Mouse (Mus musculus): ENCODE measurements around the gene Gpr37l1.

Gene Gpr37l1

GRCm38 (mm10) chr1:135146946-135147701 lies 20.4 kb downstream of the Gpr37l1 start:
- DNase-seq: peak; percentile 82 to 86

- peak; percentile 91 to 94 for DNase-seq
Observed at GRCm38 (mm10) chr1:135146077-135146945, 21.2 kb downstream of the Gpr37l1 start, which contains the start of gene Arl8a. TSS of gene Arl8a (plus strand) at chr1:135146824.

- no peak for DNase-seq
Observed at GRCm38 (mm10) chr1:135143940-135144339, 23.5 kb downstream of the Gpr37l1 start.

GRCm38 (mm10) chr1:135142452-135142851 lies 25.0 kb downstream of the Gpr37l1 start:
- no peak for DNase-seq

GRCm38 (mm10) chr1:135139906-135140305 lies 27.6 kb downstream of the Gpr37l1 start:
- DNase-seq: no peak

- DNase-seq: peak; percentile 85 to 86
Observed at GRCm38 (mm10) chr1:135136500-135136899, 31.0 kb downstream of the Gpr37l1 start.

GRCm38 (mm10) chr1:135135111-135135787 lies 32.2 kb downstream of the Gpr37l1 start:
- no peak for DNase-seq

GRCm38 (mm10) chr1:135133678-135134435 lies 33.6 kb downstream of the Gpr37l1 start:
- DNase-seq: no peak

GRCm38 (mm10) chr1:135132893-135133369 lies 34.5 kb downstream of the Gpr37l1 start:
- no peak for DNase-seq

- peak; percentile 66 to 83 for DNase-seq
Observed at GRCm38 (mm10) chr1:135132473-135132872, 35.0 kb downstream of the Gpr37l1 start, which contains the start of gene Ptpn7. TSS of gene Ptpn7 (plus strand) at chr1:135132700.

- peak in 1 of 2 experiments; percentile 11 for DNase-seq
Observed at GRCm38 (mm10) chr1:135131560-135131959, 35.9 kb downstream of the Gpr37l1 start.

GRCm38 (mm10) chr1:135131034-135131433 lies 36.4 kb downstream of the Gpr37l1 start:
- DNase-seq: no peak

GRCm38 (mm10) chr1:135130376-135131018 lies 37.0 kb downstream of the Gpr37l1 start:
- DNase-seq: no peak

- DNase-seq: no peak
Observed at GRCm38 (mm10) chr1:135129543-135130183, 37.8 kb downstream of the Gpr37l1 start.

- DNase-seq: no peak
Observed at GRCm38 (mm10) chr1:135128986-135129385, 38.5 kb downstream of the Gpr37l1 start.

GRCm38 (mm10) chr1:135128011-135128441 lies 39.5 kb downstream of the Gpr37l1 start:
- DNase-seq: no peak

- no peak for DNase-seq
Observed at GRCm38 (mm10) chr1:135126443-135127027, 40.9 kb downstream of the Gpr37l1 start.

- peak; percentile 62 to 80 for DNase-seq
Observed at GRCm38 (mm10) chr1:135125990-135126389, 41.5 kb downstream of the Gpr37l1 start.

GRCm38 (mm10) chr1:135124573-135125363 lies 42.7 kb downstream of the Gpr37l1 start:
- DNase-seq: no peak

GRCm38 (mm10) chr1:135112661-135113060 lies 54.8 kb downstream of the Gpr37l1 start:
- DNase-seq: peak; percentile 75 to 77
